Mouse (Mus musculus) liver, postnatal 0 days (tissue): Measurements from ENCODE around the gene Sycp2.

Experiments
- CTCF ChIP-seq: sonication (generic); IDR thresholded peaks from 2 replicates; pipeline ENCODE4 v1.5.1; 2016; ENCODE audit warnings: antibody characterized with exemption, low read depth
- EP300 ChIP-seq: IDR thresholded peaks from 2 replicates; pipeline ENCODE4 v1.6.1; 2016; ENCODE audit warnings: antibody characterized with exemption, low read depth, mild to moderate bottlenecking

DNA sequence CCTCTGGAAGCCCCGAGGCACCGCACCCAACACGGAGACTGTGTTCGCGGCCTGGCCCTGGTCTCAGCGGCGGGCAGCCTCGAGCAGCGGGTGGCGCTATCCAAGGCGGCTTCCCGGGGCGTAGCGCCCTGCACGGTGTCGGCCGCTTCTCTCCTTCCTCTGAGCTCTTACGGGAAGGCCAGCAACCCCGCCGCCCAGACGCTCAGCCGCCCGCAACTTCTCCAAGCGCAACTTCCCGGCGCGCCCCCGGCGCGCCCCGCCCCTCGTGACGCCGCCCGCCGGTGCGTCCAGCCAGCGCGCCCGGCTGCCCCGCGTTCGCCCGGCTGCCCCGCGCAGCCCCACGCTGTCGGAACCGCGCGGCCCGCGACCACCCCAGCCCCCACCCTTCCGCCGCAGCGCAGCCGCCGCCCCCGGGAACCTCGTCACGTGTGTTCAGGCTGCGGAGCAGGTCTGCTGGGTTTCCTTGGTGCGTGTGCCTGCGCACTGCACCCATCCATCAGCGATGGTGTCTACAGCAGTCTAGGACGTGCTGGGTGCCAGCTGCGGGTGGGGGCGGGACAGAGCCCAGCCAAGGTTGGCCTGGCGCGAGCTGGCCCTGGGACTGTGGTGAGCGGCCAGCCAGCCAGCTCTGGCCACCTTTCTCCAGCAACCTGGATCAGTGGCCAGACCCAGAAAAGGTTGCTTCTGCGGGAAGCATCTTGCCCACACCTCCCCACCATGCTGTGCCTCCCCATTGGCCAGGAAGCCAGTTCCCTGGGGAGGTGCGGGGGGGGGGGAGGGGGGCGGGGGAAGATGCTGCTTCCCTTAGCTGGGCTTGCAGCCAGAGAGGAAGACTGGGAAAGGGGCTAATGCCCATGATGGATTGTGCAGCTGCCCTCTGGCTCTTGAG is 7.0 kb upstream of the Sycp2 start, which contains the start of the genes Ppp1r3d and Fam217b:
- no peak; the same call in 1 of the 2 replicates for TF ChIP-seq CTCF
- no peak for TF ChIP-seq EP300
